Mouse (Mus musculus) layer of hippocampus, postnatal 36 days (tissue): Measurements from ENCODE around the gene Gm14435. TPM values are rescaled to one million over a fixed set of nuclear protein-coding genes. Genes with fewer than 3 reads are reported as not detected.
"Not testable (repeated sequence)": the region's sequence is repeated elsewhere in the genome, so short reads cannot be mapped to it uniquely, and the experiment has no call there.

Source experiments
- DNase-seq, 2 experiments: peaks; one replicate each; pipeline ENCODE4 v3.0.0; 2022
- total RNA-seq, 2 experiments: library from RNA; stranded (reverse); gene quantifications; 2 replicates each; pipeline ENCODE4 v1.2.3; 2021

Gene Gm14435
- total RNA-seq: 10 to 100 TPM; 13.7 to 14.6 TPM

- not testable (repeated sequence) for DNase-seq
Observed at GRCm38 (mm10) chr2:176423294-176423693, at the start of gene Gm14435. Gene Gm14435 (plus strand): TSS chr2:176423594.

Other genes starting within 250 kb of the Gm14435 start
- gene 2210418O10Rik, start 197.0 kb upstream of the Gm14435 start, total RNA-seq: 1 to 10 TPM; 3.5 to 5.9 TPM
- not detected for gene Gm11009, start 104.1 kb upstream of the Gm14435 start, total RNA-seq
- gene Gm14434, start 63.2 kb downstream of the Gm14435 start, total RNA-seq: not detected
- gene Zfp967, start 97.5 kb downstream of the Gm14435 start, total RNA-seq: not detected
- gene Gm14308, start 212.8 kb downstream of the Gm14435 start, total RNA-seq: 1 to 10 TPM; 6.5 to 7.5 TPM
- 10 to 100 TPM; 13.3 to 15.2 TPM for gene Zfp973, start 246.9 kb downstream of the Gm14435 start, total RNA-seq